1 mouse cellular context compared by ENCODE assay signal in genomic region chr17:17834896-17835295, GRCm38 (mm10).
TF ChIP-seq lines count a peak whose summit lies in the region.

No protein-coding gene starts in this region.

TF ChIP-seq in ES-E14, 5 proteins besides CTCF, POLR2A, EP300 and RAD21:
- no peak for TF ChIP-seq ZC3H11A (IDR thresholded peaks at IDR 0.05; ENCODE audit: borderline replicate concordance, low read depth, low read length)
- TF ChIP-seq HCFC1 (IDR thresholded peaks at IDR 0.05; ENCODE audit: borderline replicate concordance, insufficient read depth, low read length) = no peak
- no peak for TF ChIP-seq ZNF384 (IDR thresholded peaks at IDR 0.05; ENCODE audit: low read depth, low read length)
- TF ChIP-seq CHD2 (IDR thresholded peaks at IDR 0.05; ENCODE audit: low read depth, low read length) = peak; percentile 31; the same call in 1 of the 2 replicates
- TF ChIP-seq MAFK (IDR thresholded peaks at IDR 0.05; ENCODE audit: insufficient read depth, low read depth, low read length) = no peak
